8 mouse cellular contexts compared by ENCODE assay signal in genomic region chr2:150667820-150668766, GRCm38 (mm10). TPM values are rescaled to one million over a fixed set of nuclear protein-coding genes. Genes with fewer than 3 reads are reported as not detected.
DNase-seq lines count a peak whose midpoint lies in the region; ATAC-seq lines count a peak whose summit lies in the region.

Acss1 (minus strand) TSS chr2:150668500.

- H3K9me3 ChIP-seq in embryonic facial prominence, embryonic 15.5 days (replicated peaks): no peaks in the 10 kb centered on the region
- H3K9me3 ChIP-seq in heart, embryonic 10.5 days: no peaks in the 10 kb centered on the region
- H3K9me3 ChIP-seq in liver, embryonic 11.5 days (ENCODE audit: control insufficient read depth, low read length): no peaks in the 10 kb centered on the region
- no peaks in the 10 kb centered on the region for H3K9me3 ChIP-seq in stomach, embryonic 14.5 days (ENCODE audit: control insufficient read depth, low read depth, low read length)

- H3K9ac ChIP-seq in embryonic facial prominence, embryonic 15.5 days: peak within 1 kb of the TSS; percentile 53
- H3K9ac ChIP-seq in liver, embryonic 11.5 days (ENCODE audit: low read depth, low read length): peak within 1 kb of the TSS; percentile 87
- H3K9ac ChIP-seq in stomach, embryonic 14.5 days (replicated peaks; ENCODE audit: low read depth, low read length): peak within 1 kb of the TSS; percentile 55

- peak; percentile 75 for ATAC-seq in embryonic facial prominence, embryonic 15.5 days (ENCODE audit: insufficient number of reproducible peaks, low FRiP score, low TSS enrichment, low read depth)
- ATAC-seq in liver, embryonic 11.5 days (replicated peaks; ENCODE audit: low FRiP score): peak; percentile 66
- ATAC-seq in monocyte, adult 5-6 weeks (replicated peaks; ENCODE audit: insufficient number of reproducible peaks, low FRiP score, low TSS enrichment, poor library complexity, severe bottlenecking): no peak
- ATAC-seq in stomach, embryonic 14.5 days (ENCODE audit: insufficient number of reproducible peaks, insufficient read depth, low FRiP score, low read depth): peak; percentile 79

- peak within 1 kb of the TSS; percentile 64 for H3K4me3 ChIP-seq in embryonic facial prominence, embryonic 15.5 days (replicated peaks)
- H3K4me3 ChIP-seq in heart, embryonic 10.5 days: peak within 1 kb of the TSS; percentile 79
- H3K4me3 ChIP-seq in liver, embryonic 11.5 days (ENCODE audit: low read depth, low read length): peak within 1 kb of the TSS; percentile 83
- peak within 1 kb of the TSS; percentile 52 for H3K4me3 ChIP-seq in stomach, embryonic 14.5 days (ENCODE audit: low read depth, low read length)

- 3% methylated on average over 61 of the region's 61 CpGs for WGBS in embryonic facial prominence, embryonic 15.5 days
- WGBS in heart, embryonic 10.5 days: 2% methylated on average over 61 of the region's 61 CpGs
- WGBS in liver, embryonic 11.5 days: 3% methylated on average over 48 of the region's 61 CpGs
- 3% methylated on average over 51 of the region's 61 CpGs for whole genome bisulfite sequencing in stomach, embryonic 14.5 days

- peak within 1 kb of the TSS; percentile 97 for H3K4me2 ChIP-seq in embryonic facial prominence, embryonic 15.5 days (replicated peaks)
- H3K4me2 ChIP-seq in liver, embryonic 11.5 days: peak within 1 kb of the TSS; percentile 94
- peak within 1 kb of the TSS; percentile 77 for H3K4me2 ChIP-seq in stomach, embryonic 14.5 days (replicated peaks; ENCODE audit: low read depth, low read length)

- H3K36me3 ChIP-seq in embryonic facial prominence, embryonic 15.5 days: no peaks in the 10 kb centered on the region
- H3K36me3 ChIP-seq in heart, embryonic 10.5 days: no peaks in the 10 kb centered on the region
- no peaks in the 10 kb centered on the region for H3K36me3 ChIP-seq in liver, embryonic 11.5 days (ENCODE audit: control insufficient read depth, insufficient read depth, low read length)
- no peaks in the 10 kb centered on the region for H3K36me3 ChIP-seq in stomach, embryonic 14.5 days (ENCODE audit: control insufficient read depth, insufficient read depth, low read length)

- DNase-seq in cerebellum, postnatal 25 days: peak; percentile 22 to 53
- DNase-seq in cerebellum, adult 11 months: no peak
- peak; percentile 87 for DNase-seq in heart, embryonic 10.5 days (ENCODE audit: low spot score)
- DNase-seq in kidney, adult 9 months: peak; percentile 79
- DNase-seq in liver, embryonic 11.5 days (ENCODE audit: low spot score): peak; percentile 85

- H3K4me1 ChIP-seq in embryonic facial prominence, embryonic 15.5 days: peaks cover 17% of the 10 kb centered on the region; the same call in 1 of the 2 replicates
- H3K4me1 ChIP-seq in heart, embryonic 10.5 days: peaks cover 39% of the 10 kb centered on the region; the same call in 1 of the 2 replicates
- peaks cover 42% of the 10 kb centered on the region for H3K4me1 ChIP-seq in liver, embryonic 11.5 days (replicated peaks; ENCODE audit: control insufficient read depth, insufficient read depth, low read length)
- H3K4me1 ChIP-seq in stomach, embryonic 14.5 days (ENCODE audit: control insufficient read depth, insufficient read depth, low read length): 0 out of 2 replicates have a peak, but pooled peaks cover 20% of the 10 kb centered on the region

- no peaks in the 10 kb centered on the region for H3K27me3 ChIP-seq in embryonic facial prominence, embryonic 15.5 days
- peaks cover 34% of the 10 kb centered on the region for H3K27me3 ChIP-seq in heart, embryonic 10.5 days (ENCODE audit: insufficient read depth, poor library complexity, severe bottlenecking)
- no peaks in the 10 kb centered on the region for H3K27me3 ChIP-seq in liver, embryonic 11.5 days (replicated peaks; ENCODE audit: control insufficient read depth, insufficient read depth, low read length)
- H3K27me3 ChIP-seq in stomach, embryonic 14.5 days (ENCODE audit: control insufficient read depth, insufficient read depth, low read length): no peaks in the 10 kb centered on the region

- no peak within 1 kb of the TSS for H3K27ac ChIP-seq in embryonic facial prominence, embryonic 15.5 days (replicated peaks)
- peak within 1 kb of the TSS; percentile 86 for H3K27ac ChIP-seq in heart, embryonic 10.5 days
- H3K27ac ChIP-seq in liver, embryonic 11.5 days (ENCODE audit: low read depth, low read length): peak within 1 kb of the TSS; percentile 97
- H3K27ac ChIP-seq in stomach, embryonic 14.5 days (ENCODE audit: low read length): peak within 1 kb of the TSS; percentile 59; the same call in 1 of the 2 replicates

RNA-seq across cellular contexts. Expression of gene Acss1, which starts in this region (rescaled TPM):
- polyA plus RNA-seq in embryonic facial prominence, embryonic 15.5 days (2015; fragmentation: Nextera tagmentation; extraction: Ambion mirVana): 6.7 and 8.0 TPM in 2 replicates
- 17.2 and 19.2 TPM in 2 replicates for polyA plus RNA-seq in heart, embryonic 10.5 days (2016; fragmentation: Nextera tagmentation; extraction: Ambion mirVana)
- 67.2 and 77.0 TPM in 2 replicates for polyA plus RNA-seq in liver, embryonic 11.5 days (2014; fragmentation: Nextera tagmentation; extraction: Ambion mirVana)
- total RNA-seq in monocyte, adult 5-6 weeks (2017): 69.1 to 92.7 TPM (median 70.9 TPM) in 3 replicates
- 28.7 and 29.1 TPM in 2 replicates for polyA plus RNA-seq in stomach, embryonic 14.5 days (2014; fragmentation: Nextera tagmentation; extraction: Ambion mirVana)
